ENCODE assay signal across 16 mouse cellular contexts in genomic region chr1:81307407-81307806, GRCm38 (mm10).
DNase-seq lines count a peak whose midpoint lies in the region; ATAC-seq and TF ChIP-seq lines count a peak whose summit lies in the region.
"Had no signal": no experiment of that assay in that cellular context is flagged by ENCODE, and none has a peak within 500 bp of the region (broad histone marks: within the 10 kb centered on the region; RNA-seq: fewer than 3 reads in every experiment).

No protein-coding gene starts in this region.

- H3K36me3 ChIP-seq in hindbrain, embryonic 11.5 days (ENCODE audit: control insufficient read depth, insufficient read depth, low read length) = no peaks in the 10 kb centered on the region
- H3K36me3 ChIP-seq in hindbrain, embryonic 14.5 days (replicated peaks; ENCODE audit: control insufficient read depth, insufficient read depth) = no peaks in the 10 kb centered on the region
- H3K36me3 ChIP-seq in midbrain, embryonic 14.5 days (ENCODE audit: control insufficient read depth, insufficient read depth, low read length) = no peaks in the 10 kb centered on the region
- no peaks in the 10 kb centered on the region for H3K36me3 ChIP-seq in midbrain, embryonic 13.5 days
- H3K36me3 ChIP-seq in stomach, postnatal 0 days (ENCODE audit: control insufficient read depth, insufficient read depth, low read length) = no peaks in the 10 kb centered on the region
- H3K36me3 ChIP-seq: embryonic facial prominence, embryonic 12.5 days; limb, embryonic 10.5 days had no signal

- H3K9ac ChIP-seq in hindbrain, embryonic 11.5 days (ENCODE audit: low read depth, low read length) = no peak overlapping the region
- H3K9ac ChIP-seq in hindbrain, embryonic 14.5 days = no peak overlapping the region
- H3K9ac ChIP-seq in midbrain, embryonic 14.5 days (replicated peaks; ENCODE audit: low read length) = no peak overlapping the region
- H3K9ac ChIP-seq in midbrain, embryonic 13.5 days (replicated peaks) = no peak overlapping the region
- no peak overlapping the region for H3K9ac ChIP-seq in stomach, postnatal 0 days (ENCODE audit: low read length)
- H3K9ac ChIP-seq: embryonic facial prominence, embryonic 12.5 days; liver, embryonic 14.5 days had no signal

- no peaks in the 10 kb centered on the region for H3K27me3 ChIP-seq in hindbrain, embryonic 11.5 days (ENCODE audit: control insufficient read depth, insufficient read depth, low read length)
- H3K27me3 ChIP-seq in hindbrain, embryonic 14.5 days (ENCODE audit: control insufficient read depth, insufficient read depth, low read length) = no peaks in the 10 kb centered on the region
- no peaks in the 10 kb centered on the region for H3K27me3 ChIP-seq in midbrain, embryonic 14.5 days (ENCODE audit: control insufficient read depth, insufficient read depth, low read length)
- no peaks in the 10 kb centered on the region for H3K27me3 ChIP-seq in midbrain, embryonic 13.5 days
- H3K27me3 ChIP-seq in stomach, postnatal 0 days (ENCODE audit: control insufficient read depth, insufficient read depth, low read length) = no peaks in the 10 kb centered on the region
- H3K27me3 ChIP-seq: embryonic facial prominence, embryonic 12.5 days had no signal

- no peaks in the 10 kb centered on the region for H3K4me1 ChIP-seq in hindbrain, embryonic 11.5 days (replicated peaks; ENCODE audit: control insufficient read depth, insufficient read depth, low read length)
- no peaks in the 10 kb centered on the region for H3K4me1 ChIP-seq in hindbrain, embryonic 14.5 days (replicated peaks; ENCODE audit: control insufficient read depth, insufficient read depth, low read length)
- no peaks in the 10 kb centered on the region for H3K4me1 ChIP-seq in midbrain, embryonic 14.5 days (ENCODE audit: control insufficient read depth, insufficient read depth, low read length)
- no peaks in the 10 kb centered on the region for H3K4me1 ChIP-seq in midbrain, embryonic 13.5 days (replicated peaks)
- H3K4me1 ChIP-seq in stomach, postnatal 0 days (replicated peaks; ENCODE audit: control insufficient read depth, insufficient read depth) = no peaks in the 10 kb centered on the region
- H3K4me1 ChIP-seq: embryonic facial prominence, embryonic 12.5 days; limb, embryonic 10.5 days had no signal

- H3K4me2 ChIP-seq in hindbrain, embryonic 11.5 days (replicated peaks; ENCODE audit: low read depth, low read length) = no peak overlapping the region
- no peak overlapping the region for H3K4me2 ChIP-seq in hindbrain, embryonic 14.5 days (replicated peaks)
- no peak overlapping the region for H3K4me2 ChIP-seq in midbrain, embryonic 14.5 days (ENCODE audit: low read length)
- no peak overlapping the region for H3K4me2 ChIP-seq in midbrain, embryonic 13.5 days (replicated peaks)
- H3K4me2 ChIP-seq in stomach, postnatal 0 days (replicated peaks; ENCODE audit: low read depth) = no peak overlapping the region
- H3K4me2 ChIP-seq: embryonic facial prominence, embryonic 12.5 days had no signal

- no peak for ATAC-seq in hindbrain, embryonic 11.5 days (ENCODE audit: low FRiP score)
- no peak for ATAC-seq in hindbrain, embryonic 14.5 days (ENCODE audit: low FRiP score)
- no peak for ATAC-seq in midbrain, embryonic 14.5 days (ENCODE audit: low FRiP score, low TSS enrichment)
- no peak for ATAC-seq in midbrain, embryonic 13.5 days
- ATAC-seq in stomach, postnatal 0 days (ENCODE audit: low FRiP score, low TSS enrichment) = no peak
- ATAC-seq: inflammation-experienced regulatory T-cells, adult 6 months had no signal

- no peak overlapping the region for H3K4me3 ChIP-seq in hindbrain, embryonic 11.5 days (ENCODE audit: low read depth, low read length)
- no peak overlapping the region for H3K4me3 ChIP-seq in hindbrain, embryonic 14.5 days (replicated peaks; ENCODE audit: low read length)
- no peak overlapping the region for H3K4me3 ChIP-seq in midbrain, embryonic 14.5 days (replicated peaks; ENCODE audit: low read depth, low read length)
- no peak overlapping the region for H3K4me3 ChIP-seq in midbrain, embryonic 13.5 days (replicated peaks)
- H3K4me3 ChIP-seq in stomach, postnatal 0 days (ENCODE audit: low read depth, low read length) = no peak overlapping the region
- H3K4me3 ChIP-seq: embryonic facial prominence, embryonic 12.5 days; limb, embryonic 10.5 days had no signal

- no peak overlapping the region for H3K27ac ChIP-seq in hindbrain, embryonic 11.5 days (ENCODE audit: low read depth, low read length)
- no peak overlapping the region for H3K27ac ChIP-seq in hindbrain, embryonic 14.5 days
- H3K27ac ChIP-seq in midbrain, embryonic 14.5 days (replicated peaks; ENCODE audit: low read depth, low read length) = no peak overlapping the region
- H3K27ac ChIP-seq in midbrain, embryonic 13.5 days = no peak overlapping the region
- no peak overlapping the region for H3K27ac ChIP-seq in stomach, postnatal 0 days (replicated peaks)
- H3K27ac ChIP-seq: embryonic facial prominence, embryonic 12.5 days; limb, embryonic 10.5 days; liver, embryonic 14.5 days; macrophage had no signal

- TF ChIP-seq EP300 in stomach, postnatal 0 days (optimal IDR thresholded peaks at IDR 0.05) = no peak

- peak; percentile 53 for TF ChIP-seq CTCF in stomach, postnatal 0 days (IDR thresholded peaks at IDR 0.05; ENCODE audit: low read depth)

- H3K9me3 ChIP-seq in hindbrain, embryonic 11.5 days (ENCODE audit: control insufficient read depth, low read length) = no peaks in the 10 kb centered on the region
- no peaks in the 10 kb centered on the region for H3K9me3 ChIP-seq in hindbrain, embryonic 14.5 days (ENCODE audit: control insufficient read depth, low read length)
- no peaks in the 10 kb centered on the region for H3K9me3 ChIP-seq in midbrain, embryonic 14.5 days (ENCODE audit: control insufficient read depth, low read length)
- no peaks in the 10 kb centered on the region for H3K9me3 ChIP-seq in midbrain, embryonic 13.5 days
- no peaks in the 10 kb centered on the region for H3K9me3 ChIP-seq in stomach, postnatal 0 days (ENCODE audit: control insufficient read depth, low read length)
- H3K9me3 ChIP-seq: embryonic facial prominence, embryonic 12.5 days; limb, embryonic 10.5 days had no signal

- DNase-seq in hindbrain, embryonic 11.5 days (ENCODE audit: low spot score) = peak; percentile 15
- DNase-seq in hindbrain, embryonic 14.5 days (ENCODE audit: low spot score) = no peak
- peak; percentile 24 for DNase-seq in midbrain, embryonic 14.5 days
- peak; percentile 10 for DNase-seq in R1 (ENCODE audit: low read depth, low spot score)
- DNase-seq in stomach, postnatal 0 days (ENCODE audit: low spot score) = no peak
- no peak for DNase-seq in layer of hippocampus, adult 11-12 months (ENCODE audit: low spot score)
- DNase-seq: cerebellum, adult 11-12 months; heart, adult 18-20 months; heart, postnatal 14 days; right cerebral cortex, postnatal 14 days had no signal

Comparison
In these comparisons a context has a peak if more than half of its experiments do, and no peak if none do; other contexts are left out.
1. DNase-seq: peak in hindbrain, embryonic 11.5 days (single experiment), midbrain, embryonic 14.5 days (single experiment) and R1 (single experiment); none in hindbrain, embryonic 14.5 days (single experiment), stomach, postnatal 0 days (single experiment) and layer of hippocampus, adult 11-12 months (single experiment).